Comparison of ENCODE assay signal across 8 mouse cellular contexts in the genomic region with DNA sequence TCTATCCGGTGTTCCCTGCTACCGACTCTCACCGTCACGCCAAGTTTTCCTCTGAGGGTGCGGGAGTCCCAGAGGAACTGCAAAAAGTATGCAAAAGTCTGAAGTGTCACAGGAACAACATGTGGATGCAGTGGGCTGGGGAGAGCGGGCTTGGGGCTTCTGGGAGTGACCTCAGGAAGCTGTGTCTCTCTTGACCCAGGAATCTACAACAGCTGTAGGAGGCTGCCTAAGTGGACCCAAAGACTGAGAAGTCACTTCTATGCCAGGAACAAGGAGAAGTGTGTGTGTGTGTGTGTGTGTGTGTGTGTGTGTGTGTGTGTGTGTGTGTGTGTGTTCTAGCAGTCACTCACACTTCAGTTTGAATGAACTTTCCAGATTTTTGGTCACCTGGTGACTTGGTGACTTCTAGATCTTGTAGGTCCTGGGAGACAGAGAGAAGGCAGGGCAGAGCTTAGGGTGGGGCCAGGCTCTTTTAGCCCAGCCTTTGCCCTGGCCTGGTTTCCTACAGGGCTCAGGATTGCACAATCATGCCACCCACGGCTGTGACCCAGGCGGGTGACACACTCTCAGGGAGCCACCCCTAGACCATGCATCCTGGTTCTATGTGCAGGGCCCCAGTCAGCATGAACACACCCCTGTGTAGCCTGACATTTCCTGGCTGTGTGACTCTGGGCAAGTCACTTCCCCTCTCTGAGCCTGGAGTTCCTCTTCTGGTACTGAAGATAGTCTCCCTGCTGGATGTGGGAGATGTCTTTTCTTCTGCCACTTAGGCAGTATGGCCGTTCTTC.
DNase-seq lines count a peak whose midpoint lies in the region; ATAC-seq and TF ChIP-seq lines count a peak whose summit lies in the region.

No protein-coding gene starts in this region.

- no peak overlapping the region for H3K9ac ChIP-seq in liver, postnatal 0 days (replicated peaks)
- H3K9ac ChIP-seq in stomach, embryonic 16.5 days (ENCODE audit: low read length): no peak overlapping the region
- no peak overlapping the region for H3K9ac ChIP-seq in forebrain, embryonic 15.5 days (replicated peaks)

- peaks cover 8% of the 10 kb centered on the region; the same call in 1 of the 2 replicates for H3K4me1 ChIP-seq in spleen, adult 2 months (ENCODE audit: control insufficient read depth, insufficient read depth, insufficient read length)
- peaks cover 53% of the 10 kb centered on the region for H3K4me1 ChIP-seq in liver, postnatal 0 days (ENCODE audit: insufficient read depth)
- H3K4me1 ChIP-seq in stomach, embryonic 16.5 days (ENCODE audit: control insufficient read depth, insufficient read depth, low read length): peaks cover 28% of the 10 kb centered on the region
- H3K4me1 ChIP-seq in forebrain, embryonic 15.5 days: peaks cover under 1% of the 10 kb centered on the region

- H3K27me3 ChIP-seq in spleen, adult 2 months (ENCODE audit: control insufficient read depth, insufficient read depth, low read length): no peaks in the 10 kb centered on the region
- H3K27me3 ChIP-seq in liver, postnatal 0 days (ENCODE audit: insufficient read depth, low read length): no peaks in the 10 kb centered on the region
- no peaks in the 10 kb centered on the region for H3K27me3 ChIP-seq in stomach, embryonic 16.5 days (ENCODE audit: control insufficient read depth, insufficient read depth, low read length)
- H3K27me3 ChIP-seq in forebrain, embryonic 15.5 days: no peaks in the 10 kb centered on the region

- WGBS in spleen, adult 2 months: 66% methylated on average over 9 of the region's 9 CpGs
- 55% methylated on average over 9 of the region's 9 CpGs for WGBS in liver, postnatal 0 days (ENCODE audit: insufficient replicate concordance)
- 74% methylated on average over 9 of the region's 9 CpGs for WGBS in stomach, embryonic 16.5 days
- WGBS in forebrain, embryonic 15.5 days: 92% methylated on average over 9 of the region's 9 CpGs

- H3K27ac ChIP-seq in spleen, adult 2 months (ENCODE audit: insufficient read depth, low read length): peak overlapping the region; percentile 35
- H3K27ac ChIP-seq in liver, postnatal 0 days (ENCODE audit: low read depth): peak overlapping the region; percentile 80
- H3K27ac ChIP-seq in stomach, embryonic 16.5 days (ENCODE audit: low read length): 0 out of 2 replicates have a peak overlapping the region, but pooled peaks have one; percentile 13
- no peak overlapping the region for H3K27ac ChIP-seq in forebrain, embryonic 15.5 days (replicated peaks)

- peak; percentile 92 for ATAC-seq in granulocyte monocyte progenitor cell, adult 5-6 weeks (replicated peaks; ENCODE audit: poor library complexity, severe bottlenecking)
- ATAC-seq in liver, postnatal 0 days: peak; percentile 76
- peak; percentile 77 for ATAC-seq in stomach, embryonic 16.5 days (ENCODE audit: insufficient read depth, low FRiP score)
- no peak for ATAC-seq in forebrain, embryonic 15.5 days (replicated peaks)

- TF ChIP-seq POLR2A in spleen, adult 2 months (IDR thresholded peaks at IDR 0.05; ENCODE audit: low read depth, low read length): no peak

- no peak overlapping the region for H3K4me2 ChIP-seq in liver, postnatal 0 days (ENCODE audit: low read depth, low read length)
- H3K4me2 ChIP-seq in stomach, embryonic 16.5 days (ENCODE audit: low read depth, low read length): no peak overlapping the region
- H3K4me2 ChIP-seq in forebrain, embryonic 15.5 days (replicated peaks): no peak overlapping the region

- no peak for TF ChIP-seq CTCF in spleen, adult 2 months (IDR thresholded peaks at IDR 0.05; ENCODE audit: extremely low read depth, insufficient read depth, insufficient read length, insufficient replicate concordance)
- no peak for TF ChIP-seq CTCF in liver, postnatal 0 days (IDR thresholded peaks at IDR 0.05; ENCODE audit: low read depth)

- no peaks in the 10 kb centered on the region for H3K36me3 ChIP-seq in spleen, adult 2 months (ENCODE audit: control insufficient read depth, insufficient read depth, low read length)
- no peaks in the 10 kb centered on the region for H3K36me3 ChIP-seq in liver, postnatal 0 days (replicated peaks; ENCODE audit: insufficient read depth, low read length)
- no peaks in the 10 kb centered on the region for H3K36me3 ChIP-seq in stomach, embryonic 16.5 days (ENCODE audit: control insufficient read depth, insufficient read depth, low read length)
- no peaks in the 10 kb centered on the region for H3K36me3 ChIP-seq in forebrain, embryonic 15.5 days

- DNase-seq in spleen, adult 2 months (ENCODE audit: low read depth in 1 of 2, low spot score in 2 of 2): peak in 1 of 2 experiments; percentile 33
- DNase-seq in spleen, postnatal 14 days (ENCODE audit: low spot score in 2 of 2): no peak
- DNase-seq in liver, postnatal 0 days: peak; percentile 78
- DNase-seq in right cerebral cortex, adult 18-20 months: no peak
- no peak for DNase-seq in cerebellum, adult 18-20 months

- no peak overlapping the region for H3K4me3 ChIP-seq in spleen, adult 2 months (ENCODE audit: extremely low read depth, insufficient read depth, insufficient read length)
- H3K4me3 ChIP-seq in liver, postnatal 0 days (ENCODE audit: low read depth, low read length): no peak overlapping the region
- no peak overlapping the region for H3K4me3 ChIP-seq in stomach, embryonic 16.5 days (replicated peaks; ENCODE audit: low read length)
- H3K4me3 ChIP-seq in forebrain, embryonic 15.5 days: no peak overlapping the region

- H3K9me3 ChIP-seq in liver, postnatal 0 days (ENCODE audit: low read length): no peaks in the 10 kb centered on the region
- no peaks in the 10 kb centered on the region for H3K9me3 ChIP-seq in stomach, embryonic 16.5 days (replicated peaks; ENCODE audit: control insufficient read depth, low read length)
- no peaks in the 10 kb centered on the region for H3K9me3 ChIP-seq in forebrain, embryonic 15.5 days

- peak; percentile 60 for TF ChIP-seq EP300 in liver, postnatal 0 days (IDR thresholded peaks at IDR 0.05; ENCODE audit: low read depth)
